Mouse (Mus musculus) right cerebral cortex, postnatal 25 days (tissue): ENCODE results near the gene Brd7.

Experiments used
- DNase-seq: peaks from one replicate; pipeline ENCODE4 v3.0.0; 2022

The Brd7 gene

DNA sequence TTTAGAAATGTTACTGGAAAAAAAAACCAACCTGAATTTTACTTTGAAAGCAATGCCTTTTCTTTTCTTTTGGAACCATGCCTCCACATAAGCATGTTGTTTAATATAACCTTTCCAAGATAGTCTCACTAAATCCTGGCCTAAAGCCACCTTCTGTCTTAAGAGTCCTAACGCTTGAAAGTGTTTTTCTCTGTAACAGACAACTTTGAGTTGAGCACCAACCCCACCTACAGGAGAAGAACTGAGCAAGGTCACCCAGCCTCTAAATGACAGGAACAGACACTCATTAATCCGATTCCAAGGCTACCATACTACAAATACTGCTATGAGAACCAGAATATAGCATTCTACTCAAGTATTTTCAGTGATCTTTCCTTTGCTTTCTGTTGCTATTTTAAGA lies 12.9 kb downstream of the Brd7 start:
- DNase-seq = no peak

- no peak for DNase-seq
Observed at GRCm38 (mm10) chr8:88342026-88342425, 20.0 kb downstream of the Brd7 start.

DNA sequence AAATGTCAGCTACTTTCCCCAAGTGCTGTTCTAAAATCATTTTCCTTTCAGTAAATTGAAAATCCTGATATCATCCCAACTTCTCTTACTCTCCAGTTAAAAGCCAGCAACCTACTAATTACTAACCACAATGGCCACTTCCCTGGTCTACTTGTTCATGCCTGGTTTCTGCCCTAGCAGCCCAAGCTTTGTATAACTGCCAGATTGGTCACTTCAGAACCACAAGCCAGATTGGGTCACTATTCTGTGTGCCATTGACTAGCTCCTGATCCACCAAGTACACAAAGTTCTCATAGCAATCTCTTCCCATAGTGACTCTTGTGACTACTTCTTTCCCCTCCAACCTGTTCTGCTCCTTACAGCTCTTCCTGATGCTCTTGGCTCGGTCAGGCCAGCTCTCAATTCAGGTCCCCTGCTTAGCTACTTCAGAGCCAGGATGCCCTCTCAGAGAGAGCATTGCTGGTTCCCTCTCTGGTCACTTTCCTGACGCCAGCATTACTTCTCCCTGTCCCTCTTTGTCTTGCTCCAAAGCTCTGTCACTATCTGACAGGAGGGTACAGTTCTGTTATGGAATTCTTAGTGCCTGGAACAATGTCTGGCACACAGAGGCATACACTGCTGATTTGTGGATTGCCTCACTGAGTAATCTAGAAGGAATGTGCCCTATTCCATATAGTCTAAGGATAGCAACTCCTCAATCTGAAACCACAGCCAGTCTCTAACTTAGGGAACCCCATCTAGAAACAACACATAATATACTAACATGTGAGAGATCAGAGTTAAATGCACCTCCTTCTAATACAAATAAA lies 21.9 kb downstream of the Brd7 start:
- DNase-seq = no peak

- DNase-seq = no peak
Observed at GRCm38 (mm10) chr8:88339221-88339620, 22.8 kb downstream of the Brd7 start.

DNA sequence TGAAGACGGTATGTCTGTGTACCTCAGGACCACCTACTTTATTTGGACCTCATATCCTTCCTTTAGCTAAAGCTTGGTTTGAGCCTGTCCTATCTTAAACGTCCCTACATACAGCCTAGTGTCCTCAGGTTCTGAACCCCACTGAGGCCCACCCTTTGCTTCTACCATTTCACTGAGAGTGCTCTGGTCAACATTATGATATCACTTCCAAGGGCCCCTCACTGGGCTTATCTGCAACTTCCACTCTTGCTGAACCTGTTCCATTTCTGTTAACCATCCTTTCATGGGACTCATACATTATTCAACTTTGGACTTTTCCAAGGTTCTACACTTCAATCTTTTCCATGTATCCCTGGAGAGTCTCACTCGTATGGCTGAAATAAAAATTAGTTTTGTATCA lies 27.0 kb downstream of the Brd7 start:
- DNase-seq = no peak

DNA sequence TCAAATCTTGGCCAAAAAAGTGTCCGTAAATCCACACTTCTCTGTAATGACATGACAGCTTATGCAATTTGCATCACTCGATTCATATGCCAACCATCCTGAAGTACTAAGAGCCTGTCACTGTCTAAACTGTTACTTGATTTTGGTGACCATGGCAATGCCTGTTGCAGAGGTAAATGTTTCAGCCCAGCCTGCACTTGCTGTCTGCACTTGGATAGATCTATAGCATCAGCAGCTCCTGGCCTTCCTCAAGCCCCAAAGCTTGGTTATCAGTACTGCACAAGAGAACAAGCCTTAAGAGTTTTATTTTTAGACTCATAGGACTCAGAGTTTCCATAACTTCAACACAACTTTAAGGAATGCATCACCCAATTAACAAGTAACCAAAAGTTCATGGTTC lies 27.6 kb downstream of the Brd7 start:
- no peak for DNase-seq

GRCm38 (mm10) chr8:88330816-88331215 lies 31.2 kb downstream of the Brd7 start:
- no peak for DNase-seq

- DNase-seq = no peak
Observed at GRCm38 (mm10) chr8:88328689-88329088, 33.3 kb downstream of the Brd7 start.

- DNase-seq = no peak
Observed at GRCm38 (mm10) chr8:88326328-88326727, 35.7 kb downstream of the Brd7 start.

GRCm38 (mm10) chr8:88325795-88326194 lies 36.2 kb downstream of the Brd7 start:
- no peak for DNase-seq

- no peak for DNase-seq
Observed at GRCm38 (mm10) chr8:88325251-88325650, 36.7 kb downstream of the Brd7 start.

- no peak for DNase-seq
Observed at GRCm38 (mm10) chr8:88324760-88325159, 37.2 kb downstream of the Brd7 start.

GRCm38 (mm10) chr8:88323523-88323922 lies 38.5 kb downstream of the Brd7 start:
- no peak for DNase-seq

DNA sequence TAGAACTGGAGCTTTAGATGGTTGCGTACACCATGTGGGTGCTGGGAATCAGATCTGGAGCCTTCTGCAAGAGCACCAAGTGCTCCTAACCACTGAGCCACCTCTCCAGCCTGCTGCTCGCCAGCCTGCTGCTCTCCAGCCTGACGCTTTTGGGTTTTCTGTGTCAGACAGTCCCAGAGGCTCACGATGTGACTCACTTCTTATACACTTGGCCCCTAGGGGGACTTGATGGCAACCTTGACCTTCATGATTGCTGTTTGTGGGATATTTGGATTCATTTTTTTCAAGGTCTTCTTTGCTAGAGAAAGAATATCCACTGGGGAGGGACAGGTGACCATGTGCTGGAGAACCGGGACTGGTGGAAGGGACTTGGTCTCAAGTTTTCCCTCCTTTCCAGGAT lies 40.6 kb downstream of the Brd7 start:
- no peak for DNase-seq

DNA sequence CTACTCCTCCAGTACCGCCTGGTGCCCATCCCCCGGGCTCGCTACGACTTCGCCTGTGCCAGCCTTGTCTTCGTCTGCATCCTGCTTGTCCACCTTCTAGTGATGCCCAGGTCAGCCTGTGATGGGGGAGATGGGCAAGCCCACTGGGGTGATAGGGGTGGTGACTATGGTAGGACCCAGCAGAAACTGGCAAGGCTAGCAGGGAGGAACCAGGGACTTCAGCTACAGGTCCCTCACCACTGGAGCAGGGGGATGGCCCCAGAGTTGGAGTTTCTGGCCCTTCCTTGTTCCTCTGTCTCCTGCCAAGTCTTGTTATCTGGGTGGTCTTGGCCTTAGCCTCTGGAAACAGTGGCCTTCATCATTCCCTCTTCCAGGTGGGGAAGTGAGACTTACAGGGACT lies 41.9 kb downstream of the Brd7 start:
- DNase-seq = no peak

GRCm38 (mm10) chr8:88318151-88318550 lies 43.8 kb downstream of the Brd7 start:
- no peak for DNase-seq

- DNase-seq = no peak
Observed at GRCm38 (mm10) chr8:88317341-88317740, 44.7 kb downstream of the Brd7 start.

- peak; percentile 28 for DNase-seq
Observed at GRCm38 (mm10) chr8:88316139-88316931, 45.7 kb downstream of the Brd7 start.

- no peak for DNase-seq
Observed at GRCm38 (mm10) chr8:88315302-88315701, 46.7 kb downstream of the Brd7 start.

- DNase-seq = no peak
Observed at GRCm38 (mm10) chr8:88313991-88314390, 48.0 kb downstream of the Brd7 start.

- no peak for DNase-seq
Observed at GRCm38 (mm10) chr8:88312966-88313365, 49.0 kb downstream of the Brd7 start.

- DNase-seq = no peak
Observed at GRCm38 (mm10) chr8:88310286-88310685, 51.7 kb downstream of the Brd7 start.

GRCm38 (mm10) chr8:88309881-88310280 lies 52.1 kb downstream of the Brd7 start:
- DNase-seq = no peak

GRCm38 (mm10) chr8:88309274-88309873 lies 52.6 kb downstream of the Brd7 start:
- no peak for DNase-seq
